Mouse (Mus musculus) neutrophil, adult 5-6 weeks (primary cell): ENCODE data around the gene Mapk8. TPM values are rescaled to one million over a fixed set of nuclear protein-coding genes. Genes with fewer than 3 reads are reported as not detected.
"Not testable (repeated sequence)": the region's sequence is repeated elsewhere in the genome, so short reads cannot be mapped to it uniquely, and the experiment has no call there.

Experiments used
- ATAC-seq: fragments of 151-379, 151-347 bp; 2 replicates; pipeline ENCODE4 v1.8.0; 2017; ENCODE audit warnings: mild to moderate bottlenecking, moderate TSS enrichment; ENCODE audit not compliant: insufficient number of reproducible peaks, poor library complexity, low FRiP score, severe bottlenecking; ENCODE audit errors: extremely low read depth
- total RNA-seq: library from RNA; stranded (forward); fragments of 200-1000 nt; gene quantifications from 2 replicates; pipeline ENCODE4 v1.2.3, GENCODE M21; 2017

The Mapk8 gene
- 46.7 and 47.4 TPM in 2 replicates for total RNA-seq

GRCm38 (mm10) chr14:33447027-33447569 is at the start of gene Mapk8:
Mapk8 (minus strand) TSS chr14:33447158.
- ATAC-seq, result peak; percentile 90

GRCm38 (mm10) chr14:33495226-33495625 is 48.3 kb upstream of the Mapk8 start:
- no peak for ATAC-seq

- no peak for ATAC-seq
Observed at GRCm38 (mm10) chr14:33487805-33488550, 41.0 kb upstream of the Mapk8 start.

- ATAC-seq, result no peak
Observed at GRCm38 (mm10) chr14:33481991-33482390, 35.0 kb upstream of the Mapk8 start.

- ATAC-seq, result no peak
Observed at GRCm38 (mm10) chr14:33476094-33476760, 29.3 kb upstream of the Mapk8 start.

GRCm38 (mm10) chr14:33474461-33474860 is 27.5 kb upstream of the Mapk8 start:
- no peak for ATAC-seq

- ATAC-seq, result no peak
Observed at GRCm38 (mm10) chr14:33471331-33471730, 24.4 kb upstream of the Mapk8 start, which contains the start of gene Frmpd2. Frmpd2 (plus strand) TSS chr14:33471696.

GRCm38 (mm10) chr14:33467766-33468165 is 20.8 kb upstream of the Mapk8 start:
- ATAC-seq, result no peak

- no peak for ATAC-seq
Observed at GRCm38 (mm10) chr14:33463658-33464057, 16.7 kb upstream of the Mapk8 start.

- no peak for ATAC-seq
Observed at GRCm38 (mm10) chr14:33450331-33450730, 3.4 kb upstream of the Mapk8 start.

GRCm38 (mm10) chr14:33449296-33449840 is 2.4 kb upstream of the Mapk8 start:
- ATAC-seq, result no peak

- ATAC-seq, result no peak
Observed at GRCm38 (mm10) chr14:33448276-33448675, 1.3 kb upstream of the Mapk8 start.

- no peak for ATAC-seq
Observed at GRCm38 (mm10) chr14:33446561-33447023, 366 bp downstream of the Mapk8 start.

GRCm38 (mm10) chr14:33445962-33446361 is 996 bp downstream of the Mapk8 start:
- ATAC-seq, result no peak

- ATAC-seq, result no peak
Observed at GRCm38 (mm10) chr14:33443780-33444179, 3.2 kb downstream of the Mapk8 start.

- not testable (repeated sequence) for ATAC-seq
Observed at GRCm38 (mm10) chr14:33432485-33432884, 14.5 kb downstream of the Mapk8 start.

GRCm38 (mm10) chr14:33424124-33424523 is 22.8 kb downstream of the Mapk8 start:
- no peak for ATAC-seq

- ATAC-seq, result no peak
Observed at GRCm38 (mm10) chr14:33423003-33423402, 24.0 kb downstream of the Mapk8 start.

- ATAC-seq, result no peak
Observed at GRCm38 (mm10) chr14:33418311-33418909, 28.5 kb downstream of the Mapk8 start.
